Mouse (Mus musculus): ENCODE data around the gene Cd47.

Cd47 gene

GRCm38 (mm10) chr16:49950340-49950739, 150.0 kb downstream of the Cd47 start:
- no peak for DNase-seq (ENCODE audit: low spot score in 2 of 2)

- no peak for DNase-seq (ENCODE audit: low spot score in 2 of 2)
These were observed 151.0 kb downstream of the Cd47 start for GRCm38 (mm10) chr16:49951288-49951691.

- DNase-seq (ENCODE audit: low spot score in 2 of 2) = no peak
These were observed 151.7 kb downstream of the Cd47 start for GRCm38 (mm10) chr16:49951925-49952523.

- DNase-seq (ENCODE audit: low spot score in 2 of 2) = no peak
These were observed 153.5 kb downstream of the Cd47 start for GRCm38 (mm10) chr16:49953817-49954216.

- DNase-seq (ENCODE audit: low spot score in 2 of 2) = no peak
These were observed 154.6 kb downstream of the Cd47 start for GRCm38 (mm10) chr16:49954909-49955308.

- DNase-seq (ENCODE audit: low spot score in 2 of 2) = no peak
These were observed 155.0 kb downstream of the Cd47 start for GRCm38 (mm10) chr16:49955325-49955724.

- no peak for DNase-seq (ENCODE audit: low spot score in 2 of 2)
These were observed 155.6 kb downstream of the Cd47 start for GRCm38 (mm10) chr16:49955952-49956351.

- DNase-seq (ENCODE audit: low spot score in 2 of 2) = no peak
These were observed 156.4 kb downstream of the Cd47 start for GRCm38 (mm10) chr16:49956531-49957302.

- DNase-seq (ENCODE audit: low spot score in 2 of 2) = no peak
These were observed 158.6 kb downstream of the Cd47 start for GRCm38 (mm10) chr16:49958900-49959436.

- DNase-seq (ENCODE audit: low spot score in 2 of 2) = no peak
These were observed 162.0 kb downstream of the Cd47 start for GRCm38 (mm10) chr16:49962305-49962704.

GRCm38 (mm10) chr16:49964321-49964986, 164.1 kb downstream of the Cd47 start:
- no peak for DNase-seq (ENCODE audit: low spot score in 2 of 2)

Data from right cerebral cortex, postnatal 36 days (tissue).